Mouse (Mus musculus): Measurements from ENCODE around the gene Rsrc1.

The Rsrc1 gene

DNA sequence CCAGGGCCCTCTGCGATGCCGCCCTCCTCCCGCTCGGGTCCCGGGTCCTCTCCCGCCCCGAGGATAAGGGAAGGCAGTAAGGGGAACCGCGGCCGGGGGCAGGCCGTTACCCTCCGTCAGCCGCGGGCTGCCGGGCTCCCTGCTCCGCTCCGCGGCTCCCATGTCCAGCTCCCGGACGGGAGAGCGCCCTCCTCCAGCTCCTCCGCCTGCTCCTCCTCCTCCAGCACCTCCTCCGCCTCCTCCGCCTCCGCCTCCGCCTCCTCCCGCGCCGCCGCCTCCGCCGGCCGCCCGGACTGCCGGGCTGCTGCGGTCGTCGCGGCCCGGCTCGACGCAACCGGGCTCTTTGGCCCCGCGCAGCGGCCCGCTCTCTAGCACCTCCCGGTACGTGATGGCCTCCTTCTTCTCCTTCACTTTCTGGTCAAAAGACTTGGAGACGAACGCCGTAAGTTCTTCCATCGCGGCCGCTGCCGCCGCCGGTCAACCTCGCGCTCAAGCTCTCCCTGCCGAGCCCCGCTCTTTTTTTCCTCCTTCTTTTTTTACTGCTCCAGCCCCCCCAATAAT, at the start of gene Rsrc1:
Gene Rsrc1, plus strand, starts transcription at position 290 of the 561 bp plus-strand sequence.
- DNase-seq (ENCODE audit: low read depth, low spot score) = no peak

DNA sequence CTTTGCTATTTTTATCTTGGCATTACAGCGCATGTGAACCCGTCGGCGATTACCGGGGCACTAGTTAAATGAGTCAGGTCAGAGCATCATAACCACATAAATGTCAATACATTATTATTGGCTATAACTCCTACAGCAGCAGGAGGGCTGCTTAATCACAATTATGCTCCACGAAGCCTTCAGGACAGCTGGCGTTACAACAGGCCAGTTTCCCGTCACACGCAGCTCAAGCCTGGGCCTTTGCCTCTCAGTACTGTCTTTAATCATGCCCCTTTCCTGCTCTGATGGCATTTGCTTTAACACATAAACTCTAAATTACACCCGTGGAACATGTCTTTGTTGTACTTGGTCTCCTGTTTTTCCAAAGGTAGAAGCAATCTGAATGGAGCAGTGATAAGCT, 41.5 kb upstream of the Rsrc1 start:
- DNase-seq (ENCODE audit: low read depth, low spot score) = no peak

DNA sequence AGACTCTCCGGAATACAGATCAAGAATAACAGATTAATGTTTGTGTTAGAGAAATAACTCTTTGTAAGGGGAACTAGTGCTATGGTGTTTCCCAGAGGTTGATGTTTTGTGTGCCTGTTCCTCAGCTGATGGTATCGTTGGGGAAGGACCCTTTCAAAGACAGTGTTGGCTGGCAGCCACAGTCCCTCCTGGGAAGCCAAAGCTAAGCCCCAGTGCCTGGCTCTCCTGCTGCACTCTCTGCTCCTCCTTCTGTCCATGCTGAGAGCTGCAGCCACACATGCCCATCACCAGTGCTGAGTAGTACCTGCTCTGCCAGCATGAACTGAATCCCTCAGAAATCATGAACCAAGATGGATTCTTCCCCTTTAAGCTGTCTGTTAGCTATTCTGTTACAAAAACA, 26.1 kb upstream of the Rsrc1 start:
- DNase-seq (ENCODE audit: low read depth, low spot score) = no peak

DNA sequence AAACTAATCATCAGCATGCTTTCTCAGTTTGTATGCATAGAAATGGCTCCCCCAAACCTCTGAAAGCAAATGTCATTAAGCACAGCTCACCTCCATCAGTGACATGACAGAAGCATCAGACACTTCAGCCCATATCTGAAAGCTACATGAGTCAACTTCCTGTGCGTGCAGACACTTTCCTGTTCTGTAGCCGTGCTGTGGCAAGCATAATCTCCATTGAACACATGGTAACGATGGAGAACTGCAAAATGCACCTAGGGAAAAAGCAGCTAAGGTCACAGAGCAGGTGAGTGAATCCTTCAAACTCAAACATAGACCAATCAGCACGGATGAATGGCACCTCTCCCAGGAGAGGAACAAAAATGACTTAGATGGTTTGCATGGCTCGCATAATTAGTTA, 21.2 kb upstream of the Rsrc1 start:
- no peak for DNase-seq (ENCODE audit: low read depth, low spot score)

DNA sequence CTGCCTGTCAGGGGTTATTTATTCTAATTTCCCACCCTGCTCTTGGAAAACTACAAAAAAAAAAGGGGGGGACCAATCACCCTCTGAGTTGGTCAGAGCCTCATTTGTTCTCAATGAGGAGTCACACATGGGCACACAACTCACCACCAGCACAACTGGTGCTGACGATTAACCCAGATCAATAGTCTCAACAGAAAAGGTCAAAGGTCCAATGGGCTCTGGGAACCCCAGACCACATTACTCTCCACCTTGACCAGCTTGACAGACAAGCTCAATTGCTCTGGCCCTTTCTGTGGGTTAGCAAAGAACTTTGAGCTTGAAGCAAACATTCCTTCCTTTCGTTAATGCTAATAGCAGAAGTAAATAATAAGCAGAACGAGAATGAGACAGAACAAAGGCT, 16.3 kb upstream of the Rsrc1 start:
- no peak for DNase-seq (ENCODE audit: low read depth, low spot score)

DNA sequence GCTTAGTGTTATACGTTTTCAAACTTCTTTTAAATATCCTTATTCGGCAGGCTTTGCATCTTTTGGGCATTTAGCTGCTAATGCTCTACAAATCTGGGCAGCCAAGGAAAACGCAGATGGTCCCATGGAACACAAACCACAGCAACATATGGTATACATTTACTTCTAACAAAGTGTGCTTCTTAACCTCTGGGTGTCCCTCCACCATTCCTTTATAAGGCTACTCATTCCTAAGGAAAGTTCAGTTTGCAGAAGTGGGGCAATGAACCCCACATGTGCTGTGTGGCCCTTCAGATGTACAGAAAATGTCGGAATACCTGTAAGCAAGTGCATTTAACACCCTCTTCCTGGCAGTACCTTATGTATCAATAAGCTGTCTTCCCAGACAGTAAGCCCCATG, 13.7 kb upstream of the Rsrc1 start:
- no peak for DNase-seq (ENCODE audit: low read depth, low spot score)

DNA sequence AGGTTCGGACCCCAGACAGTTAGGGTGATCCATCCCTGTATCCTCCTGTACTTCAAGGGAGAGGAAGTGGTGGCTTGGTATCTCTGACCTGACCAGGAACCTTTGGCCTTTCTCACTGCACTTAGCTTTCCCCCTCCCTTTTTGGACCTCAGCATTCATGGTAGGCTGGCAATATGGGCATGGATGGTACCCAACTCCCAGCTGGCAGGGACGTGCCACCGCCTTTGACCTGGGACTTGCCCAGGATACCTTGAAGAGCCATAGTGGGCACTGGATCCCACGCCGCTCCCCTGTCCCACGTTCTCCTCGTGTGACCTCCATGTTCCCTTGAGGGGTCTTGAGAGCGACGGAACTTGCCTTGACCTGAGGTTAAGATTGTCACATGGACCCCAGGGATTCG, 10.9 kb upstream of the Rsrc1 start:
- no peak for DNase-seq (ENCODE audit: low read depth, low spot score)

DNA sequence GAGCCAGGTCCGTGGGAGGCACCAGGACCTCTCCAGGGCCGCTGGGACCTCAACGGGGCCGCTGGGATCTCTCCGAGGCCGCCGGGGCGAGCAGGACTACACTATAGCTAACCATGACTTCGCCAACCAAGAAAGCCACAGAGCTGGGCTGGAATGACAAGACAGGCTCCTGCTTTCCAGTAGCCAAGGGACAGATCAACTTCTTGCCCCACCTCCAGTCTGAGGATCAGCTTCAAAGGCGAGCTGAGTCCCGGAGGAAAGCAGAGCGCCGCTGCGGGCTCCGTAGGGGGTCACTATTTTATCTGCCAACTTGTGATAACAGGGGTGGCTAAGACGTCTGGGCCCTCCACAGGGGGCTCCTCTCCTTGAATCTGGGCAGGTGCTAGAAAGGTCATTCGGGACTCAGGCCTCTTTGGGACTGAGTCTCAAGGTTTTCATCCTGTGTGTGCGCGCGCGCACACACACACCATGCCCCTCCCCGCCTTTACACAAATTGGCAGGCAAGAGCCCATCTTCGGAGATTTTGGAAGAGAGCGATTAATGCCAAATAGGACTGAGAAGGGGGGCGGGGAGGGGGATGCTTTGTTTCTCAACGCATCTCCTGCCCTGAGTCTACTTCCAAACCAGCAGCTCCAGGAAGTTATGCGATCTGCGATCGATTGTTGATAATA, 10.4 kb upstream of the Rsrc1 start:
- no peak for DNase-seq (ENCODE audit: low read depth, low spot score)

DNA sequence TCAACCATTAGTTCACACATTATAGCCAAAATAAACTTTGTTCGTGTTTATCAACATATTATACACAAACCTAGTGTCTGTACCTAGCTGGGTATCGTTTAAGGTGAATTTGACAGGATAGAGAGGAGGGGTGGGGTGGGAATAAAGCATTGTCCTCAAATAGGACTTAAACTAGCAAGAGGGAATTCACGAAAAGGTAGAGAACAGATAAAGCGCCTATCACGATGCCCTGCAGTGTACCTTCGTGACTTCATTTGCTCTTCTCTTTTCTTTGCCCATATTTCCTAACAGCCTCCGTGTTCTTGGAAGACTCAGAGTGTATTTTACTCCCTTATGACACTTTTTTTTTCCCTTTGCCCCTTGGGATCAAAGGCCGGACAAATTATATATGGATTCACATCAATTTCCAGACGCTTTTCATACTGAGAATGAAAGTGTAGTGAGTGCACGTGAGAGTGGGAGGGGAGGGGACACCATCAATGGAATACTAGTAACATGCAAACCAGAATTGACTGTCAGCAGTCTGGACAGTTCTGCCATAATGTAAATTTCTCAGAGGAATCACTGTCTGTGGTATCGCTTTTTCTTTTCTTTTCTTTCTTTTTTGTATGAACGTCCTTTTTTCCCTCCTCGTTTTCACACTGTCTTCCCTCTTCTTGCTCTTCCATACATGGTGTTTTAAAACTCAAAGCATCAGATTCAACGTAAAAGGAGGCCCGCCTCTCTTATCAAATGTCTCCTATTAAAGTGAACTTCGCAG, 8.8 kb upstream of the Rsrc1 start:
- no peak for DNase-seq (ENCODE audit: low read depth, low spot score)

DNA sequence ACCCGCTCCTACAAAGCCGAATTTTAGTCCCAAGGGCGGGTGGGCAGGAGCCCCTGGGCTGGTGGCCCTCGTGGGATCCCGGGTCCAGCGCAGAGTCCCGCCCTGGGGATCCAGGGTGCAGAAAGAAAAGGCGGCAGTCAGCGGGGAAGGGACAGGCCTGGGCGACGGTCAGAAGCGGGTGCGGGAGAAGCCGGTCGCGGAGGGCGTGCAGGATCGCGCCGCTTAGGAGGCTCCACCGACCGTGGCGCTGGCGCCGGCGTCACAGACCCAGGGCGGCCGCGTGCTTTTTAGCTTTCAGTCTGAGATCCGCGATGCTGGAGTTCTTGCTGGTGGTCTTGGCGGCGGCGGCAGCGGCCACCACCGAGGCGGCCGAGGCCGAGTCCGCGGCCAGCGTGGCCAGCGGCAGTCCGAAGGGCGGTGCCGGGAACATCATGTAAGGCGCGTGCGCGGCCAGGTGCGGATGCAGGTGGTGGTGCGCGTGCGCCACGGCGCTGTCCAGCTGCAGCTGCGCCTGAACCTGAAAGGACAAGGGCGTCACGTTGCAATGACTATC, 7.7 kb upstream of the Rsrc1 start:
- DNase-seq (ENCODE audit: low read depth, low spot score) = no peak

DNA sequence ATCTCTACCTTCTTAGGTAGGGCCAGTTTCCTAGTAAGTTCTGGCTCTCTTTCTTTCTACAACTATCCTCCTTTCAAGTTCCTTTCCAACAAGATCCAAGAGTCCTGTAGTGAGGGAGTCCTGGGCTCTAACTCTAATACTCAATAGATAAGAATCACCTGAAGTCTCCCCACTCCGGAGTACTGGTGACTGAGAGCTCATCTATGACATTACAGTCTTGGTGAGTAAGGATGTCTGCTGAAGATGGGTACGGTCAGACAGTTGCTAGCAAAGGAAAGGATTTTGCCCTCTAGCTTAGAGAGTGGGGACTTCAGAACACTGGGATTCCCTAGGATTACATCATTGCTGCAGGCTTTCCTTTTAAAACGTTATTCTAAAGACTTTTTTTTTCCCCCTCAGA, 6.7 kb upstream of the Rsrc1 start:
- no peak for DNase-seq (ENCODE audit: low read depth, low spot score)

DNA sequence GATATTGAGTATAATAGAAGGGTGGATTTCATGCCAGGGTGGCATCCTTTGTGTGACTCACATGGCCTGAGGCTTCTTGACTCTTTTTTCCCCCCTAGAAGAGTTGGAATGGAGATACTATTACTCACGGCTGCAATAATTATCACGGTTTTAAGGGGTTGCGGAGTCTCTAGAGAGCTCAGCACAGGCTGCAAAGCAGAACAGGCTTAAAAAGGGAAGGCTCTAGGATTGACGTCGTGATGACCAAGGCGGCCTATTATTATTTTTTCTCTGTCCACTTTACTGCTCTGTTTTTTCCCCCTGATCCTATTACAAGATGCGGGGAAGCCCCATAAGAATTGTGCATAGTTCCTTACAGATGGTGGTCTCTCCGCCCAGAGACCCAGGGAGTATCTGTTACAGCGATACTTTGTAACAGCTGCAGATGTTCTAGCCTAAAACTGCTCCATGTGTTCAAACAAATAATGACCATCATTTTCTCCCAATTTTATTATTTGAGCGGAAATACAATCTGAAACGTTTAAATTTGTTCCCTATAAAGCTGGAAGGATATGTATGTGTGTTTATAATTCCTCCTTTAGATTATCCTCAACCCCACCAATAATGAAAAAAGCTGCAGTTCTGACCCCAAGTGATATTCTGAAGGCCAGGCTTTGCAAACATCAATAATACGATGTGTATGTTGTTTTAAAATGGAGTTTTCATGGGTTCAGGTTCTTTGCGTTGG, 4.1 kb upstream of the Rsrc1 start:
- no peak for DNase-seq (ENCODE audit: low read depth, low spot score)

DNA sequence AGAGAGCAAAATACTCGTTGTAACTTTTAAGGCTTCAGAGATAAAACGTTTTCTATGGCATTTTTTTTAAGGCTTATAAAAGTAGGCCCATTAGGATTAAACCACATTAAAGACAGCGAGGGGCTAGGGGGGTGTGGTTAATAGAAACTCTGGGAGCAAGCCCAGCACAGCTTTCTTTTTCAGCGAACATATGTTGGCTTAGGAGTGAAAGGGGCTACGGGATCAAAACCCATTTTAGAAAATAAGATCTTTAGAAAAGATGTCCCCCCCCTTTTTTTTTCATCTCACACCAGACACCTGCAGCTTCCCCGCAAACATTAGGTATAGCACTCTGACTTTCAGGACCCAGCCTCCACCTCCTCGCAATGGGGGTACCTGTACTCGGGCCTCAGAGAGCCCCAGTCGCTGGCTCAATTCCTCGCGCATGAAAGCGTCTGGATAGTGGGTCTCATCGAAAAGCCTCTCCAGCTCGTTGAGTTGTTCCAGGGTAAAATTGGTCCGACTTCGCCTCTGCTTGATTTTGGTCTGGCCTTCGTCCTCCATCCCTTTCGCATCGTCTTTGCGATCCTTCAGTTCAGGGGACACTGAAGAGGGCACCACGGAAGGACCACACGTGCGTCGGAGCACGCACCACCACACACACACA, 3.3 kb upstream of the Rsrc1 start:
- no peak for DNase-seq (ENCODE audit: low read depth, low spot score)

DNA sequence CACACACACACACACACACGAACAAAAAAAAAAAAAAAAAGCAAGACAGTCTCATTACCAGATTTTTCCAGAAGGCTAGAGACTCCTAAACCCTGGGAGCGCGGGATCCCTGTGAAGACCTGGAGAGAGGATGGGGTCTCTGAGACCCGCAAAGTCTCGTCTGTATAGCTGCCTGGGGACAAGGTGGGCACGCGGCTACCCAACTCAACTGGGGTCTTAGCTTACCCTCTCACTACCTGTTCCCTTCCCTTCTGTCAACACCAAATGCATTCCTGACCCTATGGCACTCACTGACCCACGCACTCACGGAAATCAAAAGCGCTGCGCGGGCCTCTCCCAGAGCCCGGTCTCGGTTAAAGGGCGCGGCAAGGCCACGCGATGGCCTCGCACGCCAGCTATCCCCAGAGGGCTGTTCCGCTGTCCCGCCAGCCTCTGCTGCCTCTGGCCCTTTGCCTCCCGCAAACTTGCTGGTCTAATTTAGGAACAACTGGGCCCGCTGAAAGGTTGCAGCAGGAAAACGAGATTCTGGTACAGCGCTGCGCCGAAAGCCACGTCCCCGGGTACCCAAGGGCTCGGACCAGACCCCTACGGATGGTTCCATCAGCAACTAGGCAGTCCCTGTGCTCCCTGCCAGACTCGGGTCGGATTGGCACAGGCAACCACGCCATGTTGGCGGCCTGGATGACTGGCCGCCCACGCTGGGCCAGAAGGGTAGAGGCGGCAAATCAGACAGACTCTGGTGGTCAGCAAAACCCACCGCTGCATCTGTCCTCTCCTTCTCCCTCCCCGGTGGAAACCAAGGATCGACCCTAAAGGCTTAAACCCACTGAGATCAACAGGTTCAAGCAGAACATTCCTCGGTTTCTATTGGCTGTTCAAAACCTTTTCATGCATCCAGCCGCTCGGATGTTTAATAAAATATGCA, 2.5 kb upstream of the Rsrc1 start:
- no peak for DNase-seq (ENCODE audit: low read depth, low spot score)

DNA sequence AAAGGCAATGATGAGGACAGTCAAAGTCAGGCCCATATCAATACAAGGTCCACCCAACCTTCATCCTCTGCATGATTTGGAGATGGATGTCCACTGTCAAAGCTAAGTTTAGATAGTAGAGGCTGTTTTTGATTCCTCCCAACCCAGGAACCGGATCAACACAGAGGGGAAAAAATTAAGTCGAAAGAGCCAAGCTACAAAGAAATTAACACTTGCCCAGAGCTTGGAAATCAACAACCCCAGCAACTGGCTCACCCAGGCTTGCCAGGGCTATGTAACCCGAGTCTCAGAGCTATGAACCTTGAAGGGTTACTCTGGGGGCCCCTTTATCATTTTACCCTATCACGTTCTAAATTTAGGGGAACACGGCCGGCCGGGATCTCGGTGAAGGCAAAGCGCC, 1.7 kb upstream of the Rsrc1 start:
- DNase-seq (ENCODE audit: low read depth, low spot score) = no peak

DNA sequence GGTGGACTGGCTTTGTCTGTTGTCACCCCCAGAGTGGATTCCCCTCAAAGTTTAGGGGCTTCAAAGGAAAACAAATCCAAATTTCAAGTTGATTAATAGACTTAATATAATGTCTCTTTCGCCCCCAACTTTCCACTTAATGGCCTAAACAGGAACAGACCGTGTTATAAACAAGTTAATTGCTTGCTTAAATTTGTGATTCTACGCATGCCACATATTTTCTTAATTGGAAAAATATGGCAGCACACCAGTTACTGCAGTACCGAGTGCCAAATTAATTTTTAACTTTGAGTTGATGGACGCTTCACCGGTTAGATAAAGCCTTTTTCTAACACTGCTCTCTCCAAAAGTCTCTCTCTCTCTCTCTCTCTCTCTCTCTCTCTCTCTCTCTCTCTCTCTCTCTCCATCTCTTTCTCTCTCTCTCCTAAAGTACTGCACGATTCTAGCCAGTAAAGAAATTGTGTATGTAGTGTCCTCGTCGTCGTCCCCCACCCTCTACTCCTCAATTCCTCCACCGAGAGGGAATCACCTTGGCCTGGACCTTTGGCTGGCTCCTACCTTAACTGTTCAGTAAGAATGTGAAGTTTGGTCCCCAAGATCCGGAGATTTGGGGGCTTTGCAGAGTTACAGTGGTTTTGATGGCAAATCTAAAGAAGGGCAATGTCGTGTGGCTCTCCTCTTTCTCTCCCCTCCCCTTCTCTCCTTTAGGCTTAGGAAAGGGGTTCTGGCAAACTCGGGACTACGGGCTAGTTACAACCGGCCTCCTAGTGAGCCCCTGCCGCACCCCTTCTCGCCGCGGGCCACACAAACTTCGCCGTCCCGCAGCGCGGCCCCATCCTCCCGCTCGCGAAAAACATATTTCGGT, 847 bp upstream of the Rsrc1 start:
- DNase-seq (ENCODE audit: low read depth, low spot score) = no peak

DNA sequence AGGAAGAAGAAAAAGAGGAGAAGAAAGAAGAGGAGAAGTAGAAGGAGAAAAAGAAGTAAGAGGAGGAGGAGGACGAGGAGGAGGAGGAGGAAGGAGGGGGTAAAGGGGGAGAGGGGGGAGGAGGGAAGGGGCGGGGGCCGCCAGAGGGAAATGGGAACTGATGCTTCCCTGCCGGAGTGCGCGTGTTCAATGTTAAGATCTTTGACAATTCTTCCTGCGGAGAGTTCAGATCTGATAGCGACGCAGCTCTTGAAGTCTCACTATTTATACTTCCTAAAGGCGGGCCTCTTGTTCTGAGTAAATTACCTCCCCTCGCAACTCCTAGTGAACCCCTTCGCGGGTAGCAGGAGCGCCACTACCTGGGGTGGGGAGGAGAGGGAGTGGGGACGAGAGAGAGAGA, 516 bp downstream of the Rsrc1 start, which contains the start of gene Shox2:
Gene Shox2, minus strand, starts transcription at position 66 of the 400 bp plus-strand sequence.
- DNase-seq (ENCODE audit: low read depth, low spot score) = no peak

DNA sequence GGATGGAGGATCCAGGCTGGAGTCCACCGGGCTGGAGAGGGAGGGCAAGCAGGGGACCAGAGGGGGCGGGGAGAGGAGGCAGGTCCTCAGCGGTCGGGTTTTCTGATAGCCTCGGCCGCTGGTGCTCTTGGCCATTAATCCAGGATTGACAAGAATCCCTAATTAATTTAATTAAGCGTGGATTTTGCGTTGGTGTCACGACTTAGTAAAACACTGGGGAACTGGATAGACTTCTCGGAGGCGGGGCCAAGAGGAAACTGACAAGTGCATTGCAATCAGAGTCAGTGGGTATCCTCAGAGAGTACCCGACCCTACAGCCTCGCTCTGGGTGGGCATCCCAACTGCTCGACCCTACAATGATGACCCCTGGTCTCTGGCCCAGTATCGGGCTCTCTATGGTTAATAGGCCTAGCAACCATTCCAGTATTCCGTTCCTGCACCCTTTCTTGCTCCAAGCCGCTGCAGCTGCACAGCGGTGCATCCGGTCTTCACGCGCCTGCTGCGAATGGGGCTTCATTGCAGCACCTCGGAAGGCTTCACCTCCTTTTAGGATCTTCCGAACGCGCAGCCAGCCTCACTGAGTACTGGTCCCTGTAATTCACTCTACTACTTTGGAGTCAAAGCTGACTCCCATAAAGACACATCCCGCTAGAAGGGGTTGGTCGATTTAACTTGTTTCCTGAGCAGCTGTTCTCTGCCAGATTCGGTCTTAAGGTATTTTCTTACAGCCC, 1.2 kb downstream of the Rsrc1 start:
- no peak for DNase-seq (ENCODE audit: low read depth, low spot score)

DNA sequence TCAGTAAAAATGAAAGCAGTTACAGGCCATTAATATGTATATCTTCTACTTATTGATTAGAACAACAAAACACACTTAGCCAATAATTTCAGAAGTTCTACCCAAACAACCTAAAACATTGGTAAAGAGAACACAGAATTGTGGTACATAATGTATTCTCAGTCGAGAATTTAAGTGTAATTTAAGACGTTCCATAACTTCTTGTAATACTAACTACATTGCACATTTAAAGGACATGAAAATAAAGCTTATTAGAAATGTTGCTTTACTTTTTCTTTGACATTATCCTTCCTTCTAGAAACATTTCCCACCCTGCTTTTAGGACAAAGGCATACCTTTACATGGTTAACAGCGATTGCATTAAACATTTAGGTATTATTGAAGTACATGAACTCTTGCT, 2.3 kb downstream of the Rsrc1 start:
- DNase-seq (ENCODE audit: low read depth, low spot score) = no peak
